Mouse (Mus musculus): ENCODE data around the gene Smarcc1.
"Not testable (repeated sequence)": the region's sequence is repeated elsewhere in the genome, so short reads cannot be mapped to it uniquely, and the experiment has no call there.

The Smarcc1 gene

GRCm38 (mm10) chr9:110116977-110117778 is at the start of gene Smarcc1:
Smarcc1 (plus strand) TSS chr9:110117708.
- DNase-seq (ENCODE audit: low spot score in 2 of 2) = peak; percentile 68 to 74

- DNase-seq (ENCODE audit: low spot score in 2 of 2) = no peak
Observed at GRCm38 (mm10) chr9:110068745-110069144, 48.8 kb upstream of the Smarcc1 start.

- DNase-seq (ENCODE audit: low spot score in 2 of 2) = no peak
Observed at GRCm38 (mm10) chr9:110070358-110070757, 47.1 kb upstream of the Smarcc1 start.

GRCm38 (mm10) chr9:110071011-110071410 is 46.5 kb upstream of the Smarcc1 start:
- DNase-seq (ENCODE audit: low spot score in 2 of 2) = no peak

- DNase-seq (ENCODE audit: low spot score in 2 of 2) = peak; percentile 33 to 53
Observed at GRCm38 (mm10) chr9:110071843-110072242, 45.7 kb upstream of the Smarcc1 start.

- not testable (repeated sequence) for DNase-seq (ENCODE audit: low spot score in 2 of 2)
Observed at GRCm38 (mm10) chr9:110076468-110076867, 41.0 kb upstream of the Smarcc1 start.

GRCm38 (mm10) chr9:110081066-110081465 is 36.4 kb upstream of the Smarcc1 start:
- no peak for DNase-seq (ENCODE audit: low spot score in 2 of 2)

- DNase-seq (ENCODE audit: low spot score in 2 of 2) = no peak
Observed at GRCm38 (mm10) chr9:110084201-110084964, 33.1 kb upstream of the Smarcc1 start.

- DNase-seq (ENCODE audit: low spot score in 2 of 2) = no peak
Observed at GRCm38 (mm10) chr9:110085693-110086092, 31.8 kb upstream of the Smarcc1 start.

GRCm38 (mm10) chr9:110093303-110093702 is 24.2 kb upstream of the Smarcc1 start:
- no peak for DNase-seq (ENCODE audit: low spot score in 2 of 2)

GRCm38 (mm10) chr9:110094761-110095160 is 22.7 kb upstream of the Smarcc1 start:
- DNase-seq (ENCODE audit: low spot score in 2 of 2) = no peak

- DNase-seq (ENCODE audit: low spot score in 2 of 2) = no peak
Observed at GRCm38 (mm10) chr9:110097791-110098190, 19.7 kb upstream of the Smarcc1 start.

- DNase-seq (ENCODE audit: low spot score in 2 of 2) = peak; percentile 83 to 92
Observed at GRCm38 (mm10) chr9:110100627-110101600, 16.6 kb upstream of the Smarcc1 start.

GRCm38 (mm10) chr9:110116353-110116976 is 1.0 kb upstream of the Smarcc1 start:
- DNase-seq (ENCODE audit: low spot score in 2 of 2) = no peak

- no peak for DNase-seq (ENCODE audit: low spot score in 2 of 2)
Observed at GRCm38 (mm10) chr9:110117779-110118139, 251 bp downstream of the Smarcc1 start, which contains the start of gene Dhx30. Dhx30 (minus strand) TSS chr9:110117830.

GRCm38 (mm10) chr9:110118249-110118648 is 741 bp downstream of the Smarcc1 start:
- no peak for DNase-seq (ENCODE audit: low spot score in 2 of 2)

- DNase-seq (ENCODE audit: low spot score in 2 of 2) = no peak
Observed at GRCm38 (mm10) chr9:110121424-110121823, 3.9 kb downstream of the Smarcc1 start.

GRCm38 (mm10) chr9:110123322-110123721 is 5.8 kb downstream of the Smarcc1 start:
- no peak for DNase-seq (ENCODE audit: low spot score in 2 of 2)

GRCm38 (mm10) chr9:110124008-110124540 is 6.6 kb downstream of the Smarcc1 start:
- not testable (repeated sequence) for DNase-seq (ENCODE audit: low spot score in 2 of 2)

GRCm38 (mm10) chr9:110130896-110131524 is 13.5 kb downstream of the Smarcc1 start:
- no peak for DNase-seq (ENCODE audit: low spot score in 2 of 2)

Data from spleen, postnatal 14 days (tissue).